Mouse (Mus musculus) heart, postnatal 25 days (tissue): ENCODE measurements around the gene Dedd. TPM values are rescaled to one million over a fixed set of nuclear protein-coding genes. Genes with fewer than 3 reads are reported as not detected.

Experiments
- total RNA-seq, 2 experiments: library from RNA; stranded (reverse); gene quantifications; 2 replicates each; pipeline ENCODE4 v1.2.3; 2021

Gene Dedd
- total RNA-seq, 2 experiments from 2014 or later: 21.9 to 22.2 TPM

Other genes starting within 250 kb of the Dedd start
- gene Cfap126, start 215.2 kb upstream of the Dedd start, total RNA-seq: 1 to 10 TPM in 1 of 2 experiments, under 1 TPM in 1; 0.34 to 1.1 TPM
- 1,000 to 10,000 TPM; 1,121 to 1,186 TPM for gene Sdhc, start 178.5 kb upstream of the Dedd start, total RNA-seq
- 1 to 10 TPM in 1 of 2 experiments, under 1 TPM in 1; 0.29 to 6.7 TPM for gene Mpz, start 178.4 kb upstream of the Dedd start, total RNA-seq
- 100 to 1,000 TPM; 253 to 281 TPM for gene Pcp4l1, start 132.9 kb upstream of the Dedd start, total RNA-seq
- gene Nr1i3, start 115.2 kb upstream of the Dedd start, total RNA-seq: not detected
- gene Tomm40l, start 106.6 kb upstream of the Dedd start, total RNA-seq: 100 to 1,000 TPM in 1 of 2 experiments, 10 to 100 TPM in 1; 88.9 to 101 TPM
- gene Apoa2, start 104.1 kb upstream of the Dedd start, total RNA-seq: 1 to 10 TPM; 2.9 to 3.0 TPM
- gene Fcer1g, start 94.8 kb upstream of the Dedd start, total RNA-seq: 10 to 100 TPM; 11.0 to 12.9 TPM
- gene Adamts4, start 78.7 kb upstream of the Dedd start, total RNA-seq: 1 to 10 TPM in 1 of 2 experiments, under 1 TPM in 1; 0.49 to 2.0 TPM
- 1,000 to 10,000 TPM; 1,437 to 1,441 TPM for gene Ndufs2, start 77.8 kb upstream of the Dedd start, total RNA-seq
- gene B4galt3, start 58.8 kb upstream of the Dedd start, total RNA-seq: 10 to 100 TPM; 16.4 to 17.8 TPM
- gene Ppox, start 48.0 kb upstream of the Dedd start, total RNA-seq: 10 to 100 TPM; 13.4 to 13.7 TPM
- 10 to 100 TPM; 19.7 to 21.3 TPM for gene Usp21, start 41.2 kb upstream of the Dedd start, total RNA-seq
- 10 to 100 TPM; 80.7 to 81.5 TPM for gene Ufc1, start 34.1 kb upstream of the Dedd start, total RNA-seq
- 10 to 100 TPM; 26.1 to 29.9 TPM for gene Nit1, start 16.5 kb downstream of the Dedd start, total RNA-seq
- 10 to 100 TPM; 74.3 to 84.4 TPM for gene Pfdn2, start 16.5 kb downstream of the Dedd start, total RNA-seq
- not detected for gene Klhdc9, start 31.7 kb downstream of the Dedd start, total RNA-seq
- gene Nectin4, start 41.0 kb downstream of the Dedd start, total RNA-seq: under 1 TPM; 0.21 to 0.42 TPM
- 1 to 10 TPM; 2.7 TPM for gene Arhgap30, start 59.8 kb downstream of the Dedd start, total RNA-seq
- gene Usf1, start 82.2 kb downstream of the Dedd start, total RNA-seq: 10 to 100 TPM; 38.7 to 42.6 TPM
- 1 to 10 TPM; 1.2 to 1.6 TPM for gene Tstd1, start 89.7 kb downstream of the Dedd start, total RNA-seq
- 10 to 100 TPM; 37.1 to 38.9 TPM for gene F11r, start 108.4 kb downstream of the Dedd start, total RNA-seq
- 1 to 10 TPM; 2.4 to 3.3 TPM for gene Alyref2, start 174.3 kb downstream of the Dedd start, total RNA-seq
- not detected for gene Itln1, start 206.1 kb downstream of the Dedd start, total RNA-seq
- gene Cd244a, start 230.0 kb downstream of the Dedd start, total RNA-seq: under 1 TPM; 0.25 to 0.44 TPM